Mouse (Mus musculus) sigmoid colon, adult 10 weeks (tissue): Measurements from ENCODE around the gene Lrp1. TPM values are rescaled to one million over a fixed set of nuclear protein-coding genes. Genes with fewer than 3 reads are reported as not detected.

Source experiments
- polyA plus RNA-seq: library from polyadenylated mRNA; stranded (reverse); fragments of 350-450 nt; fragmentation: Illumina TruSeq; extraction: RNeasy Lipid Tissue Mini Kit (QIAGEN cat#74804); gene quantifications from one replicate; pipeline ENCODE4 v1.2.3, GENCODE M21; 2014; ENCODE audit warnings: low read depth, low replicate concordance

Lrp1 gene
- polyA plus RNA-seq = 2.3 TPM

GRCm38 (mm10) chr10:127620406-127621190, at the start of gene Lrp1:
TSS of gene Lrp1 (minus strand) at chr10:127621148.

GRCm38 (mm10) chr10:127668093-127669050, 47.4 kb upstream of the Lrp1 start, which contains the start of gene Nab2:
TSS of gene Nab2 (minus strand) at chr10:127668568.

DNA sequence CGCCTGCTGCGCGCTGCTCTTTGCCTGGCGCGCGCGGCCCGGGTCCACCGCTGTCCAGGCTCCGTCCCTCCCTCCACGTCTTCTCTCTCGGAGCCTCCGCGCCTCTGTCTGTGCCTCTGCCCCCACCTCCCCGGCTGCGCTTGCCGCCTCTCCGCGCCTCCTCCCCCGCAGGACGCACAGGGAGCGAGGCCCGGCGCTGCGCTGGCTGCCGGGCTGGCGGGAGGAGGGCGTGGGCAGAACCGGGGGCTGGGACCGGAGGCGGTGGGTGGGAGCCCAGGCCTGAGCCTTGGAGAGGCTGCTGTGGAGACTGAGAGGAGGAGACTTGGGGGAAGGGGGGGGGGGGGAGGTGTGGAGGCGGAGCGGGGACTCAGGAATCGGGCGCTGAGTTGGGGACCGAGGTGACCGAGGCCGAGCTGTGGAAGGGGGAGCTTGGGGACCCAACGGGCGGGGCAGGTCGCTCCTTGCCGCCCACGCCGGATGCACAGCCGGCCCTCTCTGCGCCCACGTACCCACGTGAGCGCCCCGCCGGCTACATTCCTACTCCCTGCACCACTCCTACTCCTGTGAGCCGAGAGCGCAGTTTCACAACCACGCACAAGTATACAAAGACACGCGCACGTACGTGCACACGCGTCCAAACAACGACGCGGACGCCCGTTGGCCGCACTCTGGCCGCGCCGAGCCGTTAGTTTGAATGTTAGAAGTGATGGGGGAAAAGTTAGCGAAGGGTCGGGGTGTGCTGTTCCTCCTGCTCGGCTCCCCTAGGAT, 45.7 kb upstream of the Lrp1 start, which contains the start of gene Nemp1:
Gene Nemp1, plus strand, starts transcription at position 401 of the 768 bp plus-strand sequence.

GRCm38 (mm10) chr10:127642772-127643552, 22.0 kb upstream of the Lrp1 start, which contains the start of gene Stat6:
TSS of gene Stat6 (plus strand) at chr10:127642986.

GRCm38 (mm10) chr10:127534036-127534928, 86.7 kb downstream of the Lrp1 start, which contains the start of gene Nxph4:
TSS of gene Nxph4 (minus strand) at chr10:127534559.

DNA sequence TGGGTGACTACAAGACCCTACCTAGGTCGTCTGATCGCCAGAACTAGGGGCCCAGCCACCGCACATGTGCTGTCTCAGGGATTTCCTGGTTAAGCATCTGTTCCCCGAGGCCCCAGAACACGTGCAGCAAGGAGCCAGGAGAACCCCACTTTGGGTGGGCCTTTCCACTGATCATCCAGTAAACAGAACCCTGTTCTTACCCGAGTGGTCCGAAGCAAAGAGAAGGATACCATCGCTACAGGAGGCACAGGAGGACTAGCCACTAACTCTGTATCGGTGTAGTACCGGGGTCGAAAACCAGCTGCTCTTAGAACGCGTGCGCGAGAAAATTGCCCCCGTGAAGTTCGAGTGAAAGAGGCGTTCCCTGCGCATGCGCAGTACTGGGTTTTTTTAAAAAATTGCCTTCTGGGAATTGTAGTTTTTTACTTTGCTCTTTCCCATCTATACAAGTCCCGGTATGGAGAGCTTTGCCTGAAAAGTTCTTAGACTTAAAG, 98.8 kb downstream of the Lrp1 start, which contains the start of gene Shmt2:
Gene Shmt2, minus strand, starts transcription at position 357 of the 494 bp plus-strand sequence.

GRCm38 (mm10) chr10:127514764-127515163, 106.2 kb downstream of the Lrp1 start, which contains the start of gene Ndufa4l2:
TSS of gene Ndufa4l2 (plus strand) at chr10:127514967.

GRCm38 (mm10) chr10:127500894-127501893, 119.8 kb downstream of the Lrp1 start, which contains the start of gene Stac3:
TSS of gene Stac3 (plus strand) at chr10:127501686.

Other genes with a start within 250 kb of the Lrp1 start
- 192 TPM for gene R3hdm2, start 240.8 kb downstream of the Lrp1 start, polyA plus RNA-seq
- not detected for gene Stac3, start 119.5 kb downstream of the Lrp1 start, polyA plus RNA-seq
- gene Ndufa4l2, start 106.2 kb downstream of the Lrp1 start, polyA plus RNA-seq = not detected
- 0.91 TPM for gene Shmt2, start 98.7 kb downstream of the Lrp1 start, polyA plus RNA-seq
- not detected for gene Nxph4, start 86.6 kb downstream of the Lrp1 start, polyA plus RNA-seq
- 34.2 TPM for gene Stat6, start 21.8 kb upstream of the Lrp1 start, polyA plus RNA-seq
- 10.6 TPM for gene Nemp1, start 45.8 kb upstream of the Lrp1 start, polyA plus RNA-seq
- 0.35 TPM for gene Nab2, start 47.4 kb upstream of the Lrp1 start, polyA plus RNA-seq
- gene Myo1a, start 84.0 kb upstream of the Lrp1 start, polyA plus RNA-seq = 74.7 TPM
- gene Tac2, start 103.3 kb upstream of the Lrp1 start, polyA plus RNA-seq = not detected
- 4.1 TPM for gene Zbtb39, start 118.4 kb upstream of the Lrp1 start, polyA plus RNA-seq
- 0.09 TPM for gene Gpr182, start 130.6 kb upstream of the Lrp1 start, polyA plus RNA-seq
- gene Rdh1, start 138.6 kb upstream of the Lrp1 start, polyA plus RNA-seq = 1.2 TPM
- not detected for gene Rdh16f1, start 138.6 kb upstream of the Lrp1 start, polyA plus RNA-seq
- gene Rdh9, start 155.2 kb upstream of the Lrp1 start, polyA plus RNA-seq = 27.8 TPM
- gene Rdh16, start 180.0 kb upstream of the Lrp1 start, polyA plus RNA-seq = 77.2 TPM
- 1.1 TPM for gene Rdh19, start 228.8 kb upstream of the Lrp1 start, polyA plus RNA-seq
- 0.47 TPM for gene Rdh16f2, start 245.3 kb upstream of the Lrp1 start, polyA plus RNA-seq